Mouse (Mus musculus): ENCODE measurements around the gene Gpn3. TPM values are rescaled to one million over a fixed set of nuclear protein-coding genes. Genes with fewer than 3 reads are reported as not detected.

Gene Gpn3
- polyA plus RNA-seq, 1 experiment from 2014 or later, result 42.9 TPM

GRCm38 (mm10) chr5:122353807-122354491 is 17.7 kb upstream of the Gpn3 start, which contains the start of the genes Rad9b and Vps29:
Gene Rad9b, minus strand, starts transcription at chr5:122354233.
Gene Vps29, plus strand, starts transcription at chr5:122354369.
- Histone ChIP-seq H3K4me1 (peaks cover 19% of the 10 kb centered on the region), H3K4me3 (peak within 1 kb of the TSS; percentile 83), H3K27me3 (replicated peaks) (no peaks in the 10 kb centered on the region), H3K36me3 (replicated peaks) (0 out of 2 replicates have a peak, but pooled peaks cover 4% of the 10 kb centered on the region), H3K4me2 (peak within 1 kb of the TSS; percentile 61), H3K9me3 (no peaks in the 10 kb centered on the region), H3K9ac (peak within 1 kb of the TSS; percentile 79), H3K27ac (peak within 1 kb of the TSS; percentile 85)
- peak; percentile 94 for ATAC-seq (replicated peaks)
- WGBS, result 1% methylated on average over 51 of the region's 51 CpGs

- Histone ChIP-seq H3K36me3 (replicated peaks) (0 out of 2 replicates have a peak, but pooled peaks cover 4% of the 10 kb centered on the region), H3K9ac (peak overlapping the region; percentile 79), H3K4me1 (peaks cover 19% of the 10 kb centered on the region), H3K4me2 (peak overlapping the region; percentile 58), H3K4me3 (peak overlapping the region; percentile 83), H3K9me3 (no peaks in the 10 kb centered on the region), H3K27ac (peak overlapping the region; percentile 85), H3K27me3 (replicated peaks) (no peaks in the 10 kb centered on the region)
- peak; percentile 59 for ATAC-seq (replicated peaks)
- under 1% methylated on average over 57 of the region's 57 CpGs for whole genome bisulfite sequencing
These were observed 17.1 kb upstream of the Gpn3 start for GRCm38 (mm10) chr5:122354492-122355067.

- no peaks in the 10 kb centered on the region for H3K9me3 ChIP-seq
- no peaks in the 10 kb centered on the region for H3K27me3 ChIP-seq (replicated peaks)
- H3K36me3 ChIP-seq (replicated peaks), result peaks cover 21% of the 10 kb centered on the region
- peaks cover 23% of the 10 kb centered on the region for H3K4me1 ChIP-seq
- peak within 1 kb of the TSS; percentile 97 for H3K27ac ChIP-seq
- peak; percentile 96 for ATAC-seq (replicated peaks)
- peak within 1 kb of the TSS; percentile 97 for H3K9ac ChIP-seq
- peak within 1 kb of the TSS; percentile 74 for H3K4me3 ChIP-seq
- peak within 1 kb of the TSS; percentile 58 for H3K4me2 ChIP-seq
- under 1% methylated on average over 53 of the region's 53 CpGs for WGBS
These were observed 605 bp downstream of the Gpn3 start, which contains the start of gene Fam216a for GRCm38 (mm10) chr5:122372192-122372769. Gene Fam216a, minus strand, starts transcription at chr5:122372364.

GRCm38 (mm10) chr5:122372878-122373277 is 1.2 kb downstream of the Gpn3 start:
- Histone ChIP-seq H3K9ac (peak overlapping the region; percentile 97), H3K27ac (peak overlapping the region; percentile 97), H3K4me2 (peak overlapping the region; percentile 58), H3K4me3 (peak overlapping the region; percentile 74), H3K36me3 (replicated peaks) (peaks cover 15% of the 10 kb centered on the region), H3K27me3 (replicated peaks) (no peaks in the 10 kb centered on the region), H3K9me3 (no peaks in the 10 kb centered on the region), H3K4me1 (peaks cover 23% of the 10 kb centered on the region)
- ATAC-seq (replicated peaks), result no peak; the same call in 1 of the 2 replicates
- 8% methylated on average over 5 of the region's 5 CpGs for WGBS

- H3K4me1 ChIP-seq, result peaks cover 10% of the 10 kb centered on the region
- peaks cover 27% of the 10 kb centered on the region for H3K36me3 ChIP-seq (replicated peaks)
- no peaks in the 10 kb centered on the region for H3K9me3 ChIP-seq
- H3K27ac ChIP-seq, result no peak overlapping the region
- ATAC-seq (replicated peaks), result no peak
- no peak overlapping the region for H3K4me2 ChIP-seq
- H3K27me3 ChIP-seq (replicated peaks), result no peaks in the 10 kb centered on the region
- 96% methylated on average over 4 of the region's 4 CpGs for WGBS
- H3K4me3 ChIP-seq, result no peak overlapping the region
- no peak overlapping the region for H3K9ac ChIP-seq
These were observed 5.6 kb downstream of the Gpn3 start for GRCm38 (mm10) chr5:122377101-122377833.

- peaks cover 5% of the 10 kb centered on the region for H3K4me1 ChIP-seq
- no peaks in the 10 kb centered on the region for H3K27me3 ChIP-seq (replicated peaks)
- H3K4me2 ChIP-seq, result no peak overlapping the region
- no peak for ATAC-seq (replicated peaks)
- no peak overlapping the region for H3K27ac ChIP-seq
- no peak overlapping the region for H3K9ac ChIP-seq
- peaks cover 30% of the 10 kb centered on the region for H3K36me3 ChIP-seq (replicated peaks)
- H3K4me3 ChIP-seq, result no peak overlapping the region
- no peaks in the 10 kb centered on the region for H3K9me3 ChIP-seq
- WGBS, result 97% methylated on average over 12 of the region's 12 CpGs
These were observed 6.5 kb downstream of the Gpn3 start for GRCm38 (mm10) chr5:122378171-122378570.

GRCm38 (mm10) chr5:122379374-122380155 is 7.9 kb downstream of the Gpn3 start:
- H3K9ac ChIP-seq, result no peak overlapping the region
- no peak overlapping the region for H3K4me3 ChIP-seq
- 61% methylated on average over 11 of the region's 11 CpGs for WGBS
- no peak overlapping the region for H3K4me2 ChIP-seq
- H3K27me3 ChIP-seq (replicated peaks), result no peaks in the 10 kb centered on the region
- no peaks in the 10 kb centered on the region for H3K4me1 ChIP-seq
- ATAC-seq (replicated peaks), result 0 out of 2 replicates have a peak, but pooled peaks have one; percentile 24
- no peaks in the 10 kb centered on the region for H3K9me3 ChIP-seq
- peaks cover 30% of the 10 kb centered on the region for H3K36me3 ChIP-seq (replicated peaks)
- no peak overlapping the region for H3K27ac ChIP-seq

GRCm38 (mm10) chr5:122390006-122390405 is 18.3 kb downstream of the Gpn3 start:
- H3K4me3 ChIP-seq, result no peak overlapping the region
- WGBS, result 89% methylated on average over 5 of the region's 5 CpGs

GRCm38 (mm10) chr5:122390671-122391070 is 19.0 kb downstream of the Gpn3 start:
- peak; percentile 31; the same call in 1 of the 2 replicates for ATAC-seq (replicated peaks)

More at GRCm38 (mm10) chr5:122390006-122390405, 18.3 kb downstream of the Gpn3 start:
- Histone ChIP-seq H3K9me3 (no peaks in the 10 kb centered on the region), H3K27me3 (replicated peaks) (no peaks in the 10 kb centered on the region), H3K4me2 (no peak overlapping the region), H3K4me1 (peaks cover 16% of the 10 kb centered on the region), H3K27ac (no peak overlapping the region), H3K36me3 (replicated peaks) (no peaks in the 10 kb centered on the region; the same call in 1 of the 2 replicates), H3K9ac (no peak overlapping the region)
- no peak for ATAC-seq (replicated peaks)

GRCm38 (mm10) chr5:122391178-122391785 is 19.6 kb downstream of the Gpn3 start:
- peak overlapping the region; percentile 77 for H3K4me2 ChIP-seq
- ATAC-seq (replicated peaks), result peak; percentile 43; the same call in 1 of the 2 replicates
- H3K27ac ChIP-seq, result peak overlapping the region; percentile 64
- no peaks in the 10 kb centered on the region; the same call in 1 of the 2 replicates for H3K36me3 ChIP-seq (replicated peaks)
- H3K9ac ChIP-seq, result no peak overlapping the region
- WGBS, result 51% methylated on average over 16 of the region's 16 CpGs
- H3K27me3 ChIP-seq (replicated peaks), result no peaks in the 10 kb centered on the region
- H3K4me3 ChIP-seq, result peak overlapping the region; percentile 60
- no peaks in the 10 kb centered on the region for H3K9me3 ChIP-seq
- peaks cover 16% of the 10 kb centered on the region for H3K4me1 ChIP-seq

More at GRCm38 (mm10) chr5:122390671-122391070, 19.0 kb downstream of the Gpn3 start:
- H3K4me2 ChIP-seq, result no peak overlapping the region
- peaks cover 16% of the 10 kb centered on the region for H3K4me1 ChIP-seq
- H3K9ac ChIP-seq, result no peak overlapping the region
- no peaks in the 10 kb centered on the region for H3K27me3 ChIP-seq (replicated peaks)
- H3K27ac ChIP-seq, result no peak overlapping the region
- H3K9me3 ChIP-seq, result no peaks in the 10 kb centered on the region
- H3K36me3 ChIP-seq (replicated peaks), result no peaks in the 10 kb centered on the region; the same call in 1 of the 2 replicates
- H3K4me3 ChIP-seq, result no peak overlapping the region

GRCm38 (mm10) chr5:122391786-122392180 is 20.1 kb downstream of the Gpn3 start, which contains the start of gene Arpc3:
Gene Arpc3, plus strand, starts transcription at chr5:122391878.
- Histone ChIP-seq H3K4me3 (peak within 1 kb of the TSS; percentile 60), H3K27me3 (replicated peaks) (no peaks in the 10 kb centered on the region), H3K36me3 (replicated peaks) (no peaks in the 10 kb centered on the region; the same call in 1 of the 2 replicates), H3K9me3 (no peaks in the 10 kb centered on the region), H3K4me1 (peaks cover 16% of the 10 kb centered on the region), H3K9ac (peak within 1 kb of the TSS; percentile 63), H3K4me2 (peak within 1 kb of the TSS; percentile 77), H3K27ac (peak within 1 kb of the TSS; percentile 64)
- under 1% methylated on average over 39 of the region's 39 CpGs for WGBS
- ATAC-seq (replicated peaks), result peak; percentile 88

Data from midbrain, embryonic 15.5 days (tissue).